Mouse (Mus musculus): ENCODE data around the gene Trat1. TPM values are rescaled to one million over a fixed set of nuclear protein-coding genes. Genes with fewer than 3 reads are reported as not detected.

Gene Trat1
- 0.03 TPM in 1 of 2 replicates, not detected in the other for polyA plus RNA-seq (2012; rRNA removed)

GRCm38 (mm10) chr16:48771971-48772445 is at the start of gene Trat1:
Gene Trat1 (minus strand): TSS chr16:48772021.
- WGBS, result 91% methylated on average over 3 of the region's 3 CpGs
- no peak within 1 kb of the TSS for H3K4me3 ChIP-seq (replicated peaks; ENCODE audit: insufficient read depth, low read depth, low read length)
- H3K4me1 ChIP-seq (ENCODE audit: control insufficient read depth, insufficient read depth, low read length), result no peaks in the 10 kb centered on the region
- TF ChIP-seq CTCF (IDR thresholded peaks at IDR 0.05; ENCODE audit: borderline replicate concordance, insufficient read depth, low read depth, low read length) (no peak), POLR2A (IDR thresholded peaks at IDR 0.05; ENCODE audit: borderline replicate concordance, insufficient read depth, low read length) (no peak)
- no peak for DNase-seq
- H3K27ac ChIP-seq (ENCODE audit: insufficient read depth, low read length), result no peak within 1 kb of the TSS
- H3K27me3 ChIP-seq (ENCODE audit: control insufficient read depth, insufficient read depth, low read length), result no peaks in the 10 kb centered on the region

- Histone ChIP-seq H3K27me3 (ENCODE audit: control insufficient read depth, insufficient read depth, low read length) (no peaks in the 10 kb centered on the region), H3K27ac (ENCODE audit: insufficient read depth, low read length) (no peak overlapping the region), H3K4me1 (ENCODE audit: control insufficient read depth, insufficient read depth, low read length) (no peaks in the 10 kb centered on the region), H3K4me3 (replicated peaks; ENCODE audit: insufficient read depth, low read depth, low read length) (no peak overlapping the region)
- TF ChIP-seq POLR2A (IDR thresholded peaks at IDR 0.05; ENCODE audit: borderline replicate concordance, insufficient read depth, low read length), result no peak
- TF ChIP-seq CTCF (IDR thresholded peaks at IDR 0.05; ENCODE audit: borderline replicate concordance, insufficient read depth, low read depth, low read length), result no peak
- no peak for DNase-seq
- WGBS, result 93% methylated on average over 6 of the region's 6 CpGs
Measured at GRCm38 (mm10) chr16:48818524-48818923, 46.7 kb upstream of the Trat1 start.

- H3K4me3 ChIP-seq (replicated peaks; ENCODE audit: insufficient read depth, low read depth, low read length), result no peak within 1 kb of the TSS
- TF ChIP-seq CTCF (IDR thresholded peaks at IDR 0.05; ENCODE audit: borderline replicate concordance, insufficient read depth, low read depth, low read length) (no peak), POLR2A (IDR thresholded peaks at IDR 0.05; ENCODE audit: borderline replicate concordance, insufficient read depth, low read length) (no peak)
- no peaks in the 10 kb centered on the region for H3K27me3 ChIP-seq (ENCODE audit: control insufficient read depth, insufficient read depth, low read length)
- no peak within 1 kb of the TSS for H3K27ac ChIP-seq (ENCODE audit: insufficient read depth, low read length)
- no peak for DNase-seq
- no peaks in the 10 kb centered on the region for H3K4me1 ChIP-seq (ENCODE audit: control insufficient read depth, insufficient read depth, low read length)
- 93% methylated on average over 2 of the region's 2 CpGs for WGBS
Measured at GRCm38 (mm10) chr16:48816695-48817094, 44.9 kb upstream of the Trat1 start, which contains the start of gene Retnlb. Gene Retnlb (plus strand): TSS chr16:48816856.

- 67% methylated on average over 7 of the region's 7 CpGs for WGBS
- H3K4me3 ChIP-seq (replicated peaks; ENCODE audit: insufficient read depth, low read depth, low read length), result no peak overlapping the region
- no peak overlapping the region for H3K27ac ChIP-seq (ENCODE audit: insufficient read depth, low read length)
- no peaks in the 10 kb centered on the region for H3K27me3 ChIP-seq (ENCODE audit: control insufficient read depth, insufficient read depth, low read length)
- DNase-seq, result peak in 1 of 2 experiments; percentile 1
- no peaks in the 10 kb centered on the region for H3K4me1 ChIP-seq (ENCODE audit: control insufficient read depth, insufficient read depth, low read length)
- TF ChIP-seq CTCF (IDR thresholded peaks at IDR 0.05; ENCODE audit: borderline replicate concordance, insufficient read depth, low read depth, low read length), result no peak
- no peak for TF ChIP-seq POLR2A (IDR thresholded peaks at IDR 0.05; ENCODE audit: borderline replicate concordance, insufficient read depth, low read length)
Measured at GRCm38 (mm10) chr16:48811881-48812436, 40.1 kb upstream of the Trat1 start.

- Histone ChIP-seq H3K4me3 (replicated peaks; ENCODE audit: insufficient read depth, low read depth, low read length) (no peak overlapping the region), H3K27me3 (ENCODE audit: control insufficient read depth, insufficient read depth, low read length) (no peaks in the 10 kb centered on the region), H3K4me1 (ENCODE audit: control insufficient read depth, insufficient read depth, low read length) (no peaks in the 10 kb centered on the region), H3K27ac (ENCODE audit: insufficient read depth, low read length) (no peak overlapping the region)
- DNase-seq, result no peak
- no peak for TF ChIP-seq CTCF (IDR thresholded peaks at IDR 0.05; ENCODE audit: borderline replicate concordance, insufficient read depth, low read depth, low read length)
- no peak for TF ChIP-seq POLR2A (IDR thresholded peaks at IDR 0.05; ENCODE audit: borderline replicate concordance, insufficient read depth, low read length)
- 58% methylated on average over 2 of the region's 2 CpGs for WGBS
Measured at GRCm38 (mm10) chr16:48809374-48809773, 37.6 kb upstream of the Trat1 start.

- TF ChIP-seq POLR2A (IDR thresholded peaks at IDR 0.05; ENCODE audit: borderline replicate concordance, insufficient read depth, low read length) (no peak), CTCF (IDR thresholded peaks at IDR 0.05; ENCODE audit: borderline replicate concordance, insufficient read depth, low read depth, low read length) (no peak)
- H3K27me3 ChIP-seq (ENCODE audit: control insufficient read depth, insufficient read depth, low read length), result no peaks in the 10 kb centered on the region
- 91% methylated on average over 1 of the region's 1 CpGs for WGBS
- no peaks in the 10 kb centered on the region for H3K4me1 ChIP-seq (ENCODE audit: control insufficient read depth, insufficient read depth, low read length)
- no peak overlapping the region for H3K4me3 ChIP-seq (replicated peaks; ENCODE audit: insufficient read depth, low read depth, low read length)
- H3K27ac ChIP-seq (ENCODE audit: insufficient read depth, low read length), result no peak overlapping the region
- no peak for DNase-seq
Measured at GRCm38 (mm10) chr16:48806521-48806920, 34.7 kb upstream of the Trat1 start.

GRCm38 (mm10) chr16:48805412-48805811 is 33.6 kb upstream of the Trat1 start:
- DNase-seq, result no peak
- 93% methylated on average over 1 of the region's 1 CpGs for WGBS
- Histone ChIP-seq H3K4me1 (ENCODE audit: control insufficient read depth, insufficient read depth, low read length) (no peaks in the 10 kb centered on the region), H3K27me3 (ENCODE audit: control insufficient read depth, insufficient read depth, low read length) (no peaks in the 10 kb centered on the region), H3K27ac (ENCODE audit: insufficient read depth, low read length) (no peak overlapping the region), H3K4me3 (replicated peaks; ENCODE audit: insufficient read depth, low read depth, low read length) (no peak overlapping the region)
- TF ChIP-seq POLR2A (IDR thresholded peaks at IDR 0.05; ENCODE audit: borderline replicate concordance, insufficient read depth, low read length) (no peak), CTCF (IDR thresholded peaks at IDR 0.05; ENCODE audit: borderline replicate concordance, insufficient read depth, low read depth, low read length) (no peak)

- Histone ChIP-seq H3K27ac (ENCODE audit: insufficient read depth, low read length) (no peak overlapping the region), H3K4me1 (ENCODE audit: control insufficient read depth, insufficient read depth, low read length) (no peaks in the 10 kb centered on the region), H3K4me3 (replicated peaks; ENCODE audit: insufficient read depth, low read depth, low read length) (no peak overlapping the region), H3K27me3 (ENCODE audit: control insufficient read depth, insufficient read depth, low read length) (no peaks in the 10 kb centered on the region)
- no peak for DNase-seq
- WGBS, result 92% methylated on average over 2 of the region's 2 CpGs
- TF ChIP-seq POLR2A (IDR thresholded peaks at IDR 0.05; ENCODE audit: borderline replicate concordance, insufficient read depth, low read length) (no peak), CTCF (IDR thresholded peaks at IDR 0.05; ENCODE audit: borderline replicate concordance, insufficient read depth, low read depth, low read length) (no peak)
Measured at GRCm38 (mm10) chr16:48800906-48801305, 29.1 kb upstream of the Trat1 start.

Data from cerebellum, adult 2 months (tissue).